Mouse (Mus musculus) testis, adult 2 months (tissue): ENCODE data around the gene Sox5. TPM values are rescaled to one million over a fixed set of nuclear protein-coding genes. Genes with fewer than 3 reads are reported as not detected.

Experiments
- H3K27ac ChIP-seq: fragments of 200-500 bp; 2 replicates; pipeline ENCODE4 v1.5.1; 2012; ENCODE audit warnings: low read depth, low read length; ENCODE audit not compliant: control insufficient read depth, insufficient read depth
- H3K27me3 ChIP-seq: fragments of 200-500 bp; 2 replicates; pipeline ENCODE4 v1.6.1; 2012; ENCODE audit warnings: mild to moderate bottlenecking, low read length, moderate library complexity; ENCODE audit not compliant: control insufficient read depth, insufficient read depth
- H3K36me3 ChIP-seq: fragments of 200-500 bp; 2 replicates; pipeline ENCODE4 v1.6.1; 2012; ENCODE audit warnings: mild to moderate bottlenecking, low read length; ENCODE audit not compliant: control insufficient read depth, insufficient read depth
- H3K4me1 ChIP-seq: fragments of 200-500 bp; 2 replicates; pipeline ENCODE4 v1.6.1; 2012; ENCODE audit warnings: low read length; ENCODE audit not compliant: control insufficient read depth, insufficient read depth
- H3K4me3 ChIP-seq: fragments of 200-500 bp; 2 replicates; pipeline ENCODE4 v1.5.1; 2012; ENCODE audit warnings: low read depth, mild to moderate bottlenecking, low read length, moderate library complexity, mixed read lengths; ENCODE audit not compliant: control insufficient read depth
- CTCF ChIP-seq: fragments of 200-500 bp; IDR thresholded peaks from 2 replicates; pipeline ENCODE4 v1.5.1; 2012; ENCODE audit warnings: low read depth, mild to moderate bottlenecking, inconsistent platforms, low read length, moderate library complexity; ENCODE audit not compliant: control insufficient read depth, insufficient read depth, insufficient replicate concordance
- POLR2A ChIP-seq: fragments of 200-500 bp; IDR thresholded peaks from 2 replicates; pipeline ENCODE4 v1.6.1; 2012; ENCODE audit warnings: low read depth, mild to moderate bottlenecking, inconsistent platforms, low read length, moderate library complexity; ENCODE audit not compliant: control insufficient read depth
- polyA plus RNA-seq: library from polyadenylated mRNA; depleted of rRNA; stranded (reverse); fragments of >200 nt; gene quantifications from 2 replicates; pipeline ENCODE4 v1.2.3, GENCODE M21; 2012

The Sox5 gene
- polyA plus RNA-seq, 1 experiment: 148 TPM

DNA sequence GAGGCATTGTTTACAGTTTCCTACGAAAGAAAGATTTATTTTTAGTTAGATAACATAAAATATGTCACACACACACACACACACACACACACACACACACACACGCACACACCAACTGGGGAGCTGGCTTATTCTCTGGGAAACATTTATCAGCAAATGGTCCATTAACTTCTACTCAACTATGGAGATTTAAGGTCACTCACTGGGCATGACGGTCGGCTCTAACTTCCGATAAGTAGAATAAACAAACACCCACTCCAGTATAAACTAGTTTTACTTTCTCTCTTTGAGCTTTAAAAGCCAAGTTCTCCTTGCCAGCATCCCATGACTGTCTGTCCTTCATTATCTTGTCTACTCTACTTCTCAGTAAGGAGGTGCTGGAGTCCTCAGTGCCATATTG lies 33.8 kb upstream of the Sox5 start:
- H3K27ac ChIP-seq: no peak overlapping the region
- no peak for TF ChIP-seq POLR2A
- TF ChIP-seq CTCF: no peak
- H3K4me1 ChIP-seq: no peaks in the 10 kb centered on the region
- no peaks in the 10 kb centered on the region for H3K27me3 ChIP-seq
- no peaks in the 10 kb centered on the region for H3K36me3 ChIP-seq
- H3K4me3 ChIP-seq: no peak overlapping the region

DNA sequence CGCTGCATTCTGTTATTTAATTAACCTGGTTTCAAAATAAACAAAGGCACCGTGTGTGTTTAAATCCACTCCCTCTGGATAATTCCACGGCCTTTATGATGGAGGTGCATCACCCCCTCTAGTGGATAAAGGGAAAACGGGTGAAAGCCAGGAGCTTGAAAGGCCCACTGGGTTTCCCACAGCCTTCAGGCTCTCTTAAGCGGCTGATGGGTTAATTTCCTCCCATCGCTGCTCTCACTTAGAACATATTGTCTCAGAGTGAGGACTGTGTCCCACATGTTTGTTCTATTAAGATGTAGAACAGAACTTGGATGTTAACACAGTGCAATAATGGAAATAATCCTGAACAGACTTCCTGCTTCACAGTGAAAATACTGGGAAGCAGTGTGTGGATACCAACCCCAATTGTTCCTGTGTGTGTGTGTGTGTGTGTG lies 33.2 kb upstream of the Sox5 start:
- Histone ChIP-seq H3K27me3 (no peaks in the 10 kb centered on the region), H3K4me3 (no peak overlapping the region), H3K4me1 (no peaks in the 10 kb centered on the region), H3K36me3 (no peaks in the 10 kb centered on the region), H3K27ac (no peak overlapping the region)
- TF ChIP-seq CTCF (no peak), POLR2A (no peak)

DNA sequence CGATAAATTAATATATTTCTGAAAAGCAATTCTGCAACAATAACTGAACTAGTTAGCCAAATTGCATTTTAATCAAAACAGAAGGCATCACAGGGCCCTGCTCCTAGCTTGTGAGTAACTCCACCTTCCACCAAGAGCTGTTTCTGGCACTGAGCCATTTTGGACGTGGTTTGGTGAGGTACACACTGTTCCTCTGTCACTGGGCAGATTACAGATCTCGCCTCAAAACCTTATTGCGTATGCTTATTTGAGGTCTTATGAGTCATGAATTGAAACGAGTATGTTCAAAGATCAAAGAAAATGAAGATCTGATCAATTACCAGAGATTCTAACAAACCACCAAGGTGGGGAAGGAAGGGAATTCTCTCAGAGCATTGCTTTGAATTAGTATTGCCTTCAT lies 22.5 kb upstream of the Sox5 start:
- Histone ChIP-seq H3K4me3 (no peak overlapping the region), H3K27ac (no peak overlapping the region)
- TF ChIP-seq CTCF (no peak), POLR2A (no peak)

DNA sequence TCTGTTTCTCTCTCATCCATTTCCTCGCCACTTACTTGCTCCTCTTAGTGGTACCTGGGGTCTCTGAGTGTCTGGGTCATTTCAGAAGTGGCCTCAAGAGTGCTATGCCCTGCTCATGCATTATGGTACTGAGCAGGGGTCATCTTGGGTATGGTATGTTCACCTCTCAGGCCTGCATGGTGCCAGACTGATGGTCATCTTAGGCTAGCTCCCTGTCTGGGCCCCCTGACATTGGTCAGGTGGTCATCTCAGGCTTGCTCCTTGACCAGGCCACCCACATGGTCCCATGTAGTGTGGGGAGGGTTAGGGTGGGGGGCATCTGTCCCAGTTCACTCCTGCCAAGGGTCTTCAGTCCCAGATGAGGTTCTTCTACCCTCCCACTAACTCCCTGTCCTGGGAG lies 21.3 kb upstream of the Sox5 start:
- Histone ChIP-seq H3K4me1 (no peaks in the 10 kb centered on the region), H3K27me3 (no peaks in the 10 kb centered on the region), H3K27ac (no peak overlapping the region), H3K36me3 (no peaks in the 10 kb centered on the region), H3K4me3 (no peak overlapping the region)
- TF ChIP-seq POLR2A: no peak
- TF ChIP-seq CTCF: no peak

More for the DNA sequence above, 22.5 kb upstream of the Sox5 start:
- Histone ChIP-seq H3K36me3 (no peaks in the 10 kb centered on the region), H3K4me1 (no peaks in the 10 kb centered on the region), H3K27me3 (no peaks in the 10 kb centered on the region)

DNA sequence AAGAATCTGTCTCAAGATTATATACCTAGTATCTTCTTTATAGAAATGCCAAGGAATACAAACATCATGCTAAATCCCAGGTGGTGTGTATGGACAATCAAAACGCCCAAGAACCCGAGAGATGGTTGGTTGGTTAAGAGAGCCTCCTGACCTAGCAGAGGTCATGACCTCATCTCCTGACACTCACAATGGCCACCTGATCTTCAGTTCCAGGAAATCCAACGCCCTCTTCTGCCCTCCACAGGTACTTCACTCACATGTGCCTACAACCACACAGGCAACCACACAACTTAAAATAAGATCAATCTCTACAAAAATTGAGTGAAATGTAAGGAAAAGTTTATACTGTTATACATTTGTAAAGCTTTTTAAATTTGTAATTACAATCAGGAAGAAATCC lies 12.6 kb upstream of the Sox5 start:
- Histone ChIP-seq H3K4me3 (no peak overlapping the region), H3K27ac (no peak overlapping the region), H3K4me1 (no peaks in the 10 kb centered on the region), H3K27me3 (no peaks in the 10 kb centered on the region), H3K36me3 (no peaks in the 10 kb centered on the region)
- TF ChIP-seq CTCF: no peak
- no peak for TF ChIP-seq POLR2A

DNA sequence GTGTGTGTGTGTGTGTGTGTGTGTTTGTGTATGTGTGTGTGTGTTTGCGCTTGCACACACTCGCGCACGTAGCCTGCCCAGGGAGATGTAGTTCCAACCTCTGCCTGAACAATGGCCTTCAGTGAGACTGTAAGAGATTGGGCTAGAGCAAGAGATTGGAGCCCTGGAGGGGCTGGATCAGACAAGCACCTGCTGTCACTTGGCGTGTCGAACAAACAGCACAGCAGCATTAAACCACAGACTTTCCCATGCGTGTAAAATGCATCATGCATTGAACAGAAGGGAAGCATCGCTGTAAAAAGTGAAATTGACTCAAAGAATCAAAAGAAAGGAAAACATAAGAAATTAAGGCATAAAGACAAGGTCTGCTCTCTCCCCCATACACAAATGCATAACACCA lies 11.1 kb upstream of the Sox5 start:
- Histone ChIP-seq H3K27ac (no peak overlapping the region), H3K4me1 (no peaks in the 10 kb centered on the region), H3K4me3 (no peak overlapping the region), H3K27me3 (no peaks in the 10 kb centered on the region), H3K36me3 (no peaks in the 10 kb centered on the region)
- no peak for TF ChIP-seq POLR2A
- TF ChIP-seq CTCF: no peak

DNA sequence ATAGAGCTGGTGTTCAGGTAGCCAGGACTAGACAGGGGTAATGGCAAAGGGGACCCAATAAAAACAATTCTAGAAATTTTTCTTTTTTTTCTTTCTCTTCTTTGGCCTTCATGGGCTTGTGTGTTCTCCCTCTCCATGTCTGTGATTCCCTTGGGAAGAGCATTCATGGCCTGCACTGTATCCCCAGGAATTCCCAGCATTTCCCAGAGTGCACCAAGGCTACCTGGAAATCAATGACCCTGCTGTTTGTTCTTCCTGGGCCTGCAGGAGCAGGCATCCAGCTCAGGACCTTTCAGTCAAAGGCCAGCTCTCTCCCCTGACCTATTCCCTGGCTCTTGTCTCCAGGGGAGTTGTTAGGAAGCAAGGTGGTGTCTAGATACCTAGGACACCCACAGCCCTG lies 1.5 kb upstream of the Sox5 start:
- H3K27ac ChIP-seq: no peak overlapping the region
- TF ChIP-seq POLR2A: no peak
- no peak for TF ChIP-seq CTCF
- 0 out of 2 replicates have a peak, but pooled peaks cover 2% of the 10 kb centered on the region for H3K27me3 ChIP-seq
- H3K4me3 ChIP-seq: no peak overlapping the region
- H3K36me3 ChIP-seq: no peaks in the 10 kb centered on the region
- peaks cover 8% of the 10 kb centered on the region for H3K4me1 ChIP-seq

DNA sequence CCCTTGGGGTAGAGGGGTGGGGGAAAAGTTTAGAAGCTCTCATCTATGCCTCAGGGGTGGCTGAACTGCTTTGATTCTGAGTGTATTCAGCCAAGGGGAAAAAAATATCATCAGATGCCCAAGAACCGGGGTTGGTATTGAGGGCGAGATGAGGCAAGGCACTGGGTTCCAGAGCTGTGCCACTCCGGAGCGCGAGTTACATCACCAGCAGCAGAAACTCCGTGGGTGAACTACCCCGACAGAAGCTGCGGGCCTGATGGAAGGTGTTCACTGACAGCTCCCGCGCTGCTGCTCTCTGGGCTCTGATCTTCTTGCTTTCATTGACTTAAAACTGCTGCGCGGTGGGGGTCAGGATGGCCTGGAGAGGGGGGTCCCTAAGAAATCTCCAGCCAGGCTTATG lies 1.1 kb upstream of the Sox5 start:
- Histone ChIP-seq H3K4me3 (no peak overlapping the region), H3K4me1 (peaks cover 8% of the 10 kb centered on the region), H3K27me3 (0 out of 2 replicates have a peak, but pooled peaks cover 2% of the 10 kb centered on the region), H3K27ac (no peak overlapping the region), H3K36me3 (no peaks in the 10 kb centered on the region)
- TF ChIP-seq POLR2A (no peak), CTCF (no peak)
